Mouse (Mus musculus) embryo, embryonic 10.5 days (tissue): ENCODE results near the gene Bmf.
A peak's percentile ranks its signal among the peaks of the same experiment; 100 is the strongest.
"Not testable (repeated sequence)": the region's sequence is repeated elsewhere in the genome, so short reads cannot be mapped to it uniquely, and the experiment has no call there.

ENCODE experiments used
- DNase-seq: peaks from one replicate; pipeline ENCODE4 v3.0.0-alpha.2; 2015; ENCODE audit warnings: low spot score

Gene Bmf

GRCm38 (mm10) chr2:118549507-118550473 lies at the start of gene Bmf:
Gene Bmf (minus strand): TSS chr2:118549687.
- DNase-seq: peak; percentile 99

GRCm38 (mm10) chr2:118599087-118599486 lies 49.6 kb upstream of the Bmf start:
- DNase-seq: peak; percentile 17

GRCm38 (mm10) chr2:118597673-118598568 lies 48.4 kb upstream of the Bmf start, which contains the start of gene Bub1b:
Gene Bub1b (plus strand): TSS chr2:118598211.
- peak; percentile 99 for DNase-seq

GRCm38 (mm10) chr2:118591083-118591482 lies 41.6 kb upstream of the Bmf start:
- no peak for DNase-seq

GRCm38 (mm10) chr2:118587686-118588085 lies 38.2 kb upstream of the Bmf start:
- DNase-seq: no peak

- DNase-seq: no peak
These were observed 36.5 kb upstream of the Bmf start for GRCm38 (mm10) chr2:118586013-118586412.

GRCm38 (mm10) chr2:118573135-118573534 lies 23.6 kb upstream of the Bmf start:
- DNase-seq: no peak

- DNase-seq: no peak
These were observed 22.8 kb upstream of the Bmf start for GRCm38 (mm10) chr2:118572183-118572836.

GRCm38 (mm10) chr2:118570939-118571338 lies 21.5 kb upstream of the Bmf start:
- no peak for DNase-seq

- DNase-seq: no peak
These were observed 17.7 kb upstream of the Bmf start for GRCm38 (mm10) chr2:118567179-118567578.

GRCm38 (mm10) chr2:118562431-118562830 lies 12.9 kb upstream of the Bmf start:
- no peak for DNase-seq

GRCm38 (mm10) chr2:118562015-118562414 lies 12.5 kb upstream of the Bmf start:
- no peak for DNase-seq

- no peak for DNase-seq
These were observed 8.9 kb upstream of the Bmf start for GRCm38 (mm10) chr2:118558426-118558825.

GRCm38 (mm10) chr2:118554356-118554990 lies 5.0 kb upstream of the Bmf start:
- DNase-seq: not testable (repeated sequence)

GRCm38 (mm10) chr2:118551606-118552005 lies 2.1 kb upstream of the Bmf start:
- no peak for DNase-seq

GRCm38 (mm10) chr2:118548421-118549221 lies 866 bp downstream of the Bmf start:
- peak; percentile 79 for DNase-seq

GRCm38 (mm10) chr2:118547541-118548016 lies 1.9 kb downstream of the Bmf start:
- peak; percentile 33 for DNase-seq

- DNase-seq: no peak
These were observed 2.7 kb downstream of the Bmf start for GRCm38 (mm10) chr2:118546798-118547165.

- no peak for DNase-seq
These were observed 3.2 kb downstream of the Bmf start for GRCm38 (mm10) chr2:118546104-118546797.
